Mouse (Mus musculus) midbrain, embryonic 12.5 days (tissue): ENCODE data around the gene Anks1. TPM values are rescaled to one million over a fixed set of nuclear protein-coding genes. Genes with fewer than 3 reads are reported as not detected.

Experiments
- ATAC-seq: fragments of 200-750 bp; cut with Nextera tagmentation; 2 replicates; pipeline ENCODE4 v1.8.0; 2017; ENCODE audit warnings: low read depth, moderate TSS enrichment, moderate library complexity; ENCODE audit not compliant: low FRiP score
- H3K27ac ChIP-seq: fragments of 300-500 bp; sonication (generic); replicated peaks from 2 replicates; pipeline ENCODE4 v1.5.1; 2016; ENCODE audit warnings: mild to moderate bottlenecking
- H3K27me3 ChIP-seq: fragments of 300-500 bp; sonication (generic); 2 replicates; pipeline ENCODE4 v1.6.1; 2016; ENCODE audit warnings: mild to moderate bottlenecking
- H3K36me3 ChIP-seq: fragments of 300-500 bp; sonication (generic); 2 replicates; pipeline ENCODE4 v1.6.1; 2016
- H3K4me1 ChIP-seq: fragments of 300-500 bp; sonication (generic); 2 replicates; pipeline ENCODE4 v1.6.1; 2016
- H3K4me2 ChIP-seq: fragments of 300-500 bp; sonication (generic); replicated peaks from 2 replicates; pipeline ENCODE4 v1.6.1; 2016; ENCODE audit warnings: mild to moderate bottlenecking, moderate library complexity
- H3K4me3 ChIP-seq: fragments of 300-500 bp; sonication (generic); 2 replicates; pipeline ENCODE4 v1.5.1; 2016; ENCODE audit warnings: mild to moderate bottlenecking
- H3K9ac ChIP-seq: fragments of 300-500 bp; sonication (generic); replicated peaks from 2 replicates; pipeline ENCODE4 v1.6.1; 2016; ENCODE audit warnings: mild to moderate bottlenecking, moderate library complexity
- H3K9me3 ChIP-seq: fragments of 300-500 bp; sonication (generic); 2 replicates; pipeline ENCODE4 v1.6.1; 2016; ENCODE audit warnings: mild to moderate bottlenecking
- WGBS: fragments of 180-500 bp; shearing (Covaris S2); methylation state at CpG from one replicate; pipeline ENCODE4 v1.1.7; 2016; 5-methylcytosine and 5-hydroxymethylcytosine counted together
- polyA plus RNA-seq: library from polyadenylated mRNA; unstranded; fragments of >200 nt; fragmentation: Nextera tagmentation; extraction: Ambion mirVana; gene quantifications from 2 replicates; pipeline ENCODE4 v1.2.1, GENCODE M21; 2016

Gene Anks1
- polyA plus RNA-seq, 1 experiment from 2014 or later, result 60.7 TPM

GRCm38 (mm10) chr17:27934136-27934910, 25.2 kb downstream of the Anks1 start:
- no peak for ATAC-seq
- WGBS, result 91% methylated on average over 10 of the region's 10 CpGs
- Histone ChIP-seq H3K4me1 (no peaks in the 10 kb centered on the region; the same call in 1 of the 2 replicates), H3K27me3 (no peaks in the 10 kb centered on the region), H3K9ac (no peak overlapping the region), H3K4me3 (no peak overlapping the region), H3K27ac (no peak overlapping the region), H3K36me3 (no peaks in the 10 kb centered on the region), H3K4me2 (no peak overlapping the region), H3K9me3 (no peaks in the 10 kb centered on the region)

- Histone ChIP-seq H3K27me3 (no peaks in the 10 kb centered on the region), H3K9ac (no peak overlapping the region), H3K36me3 (no peaks in the 10 kb centered on the region), H3K9me3 (no peaks in the 10 kb centered on the region), H3K4me3 (no peak overlapping the region), H3K4me1 (no peaks in the 10 kb centered on the region; the same call in 1 of the 2 replicates), H3K4me2 (no peak overlapping the region), H3K27ac (no peak overlapping the region)
- WGBS, result 95% methylated on average over 3 of the region's 3 CpGs
- ATAC-seq, result no peak
These were observed 26.0 kb downstream of the Anks1 start for GRCm38 (mm10) chr17:27935091-27935490.

GRCm38 (mm10) chr17:27937054-27937615, 28.0 kb downstream of the Anks1 start:
- H3K9ac ChIP-seq, result no peak overlapping the region
- no peaks in the 10 kb centered on the region for H3K36me3 ChIP-seq
- no peaks in the 10 kb centered on the region for H3K27me3 ChIP-seq
- 93% methylated on average over 4 of the region's 4 CpGs for WGBS
- H3K4me3 ChIP-seq, result no peak overlapping the region
- ATAC-seq, result no peak
- H3K4me2 ChIP-seq, result no peak overlapping the region
- H3K4me1 ChIP-seq, result peaks cover 7% of the 10 kb centered on the region
- no peaks in the 10 kb centered on the region for H3K9me3 ChIP-seq
- no peak overlapping the region for H3K27ac ChIP-seq

- Histone ChIP-seq H3K27ac (no peak overlapping the region), H3K9me3 (no peaks in the 10 kb centered on the region), H3K4me3 (no peak overlapping the region), H3K4me1 (peaks cover 7% of the 10 kb centered on the region), H3K4me2 (no peak overlapping the region), H3K36me3 (no peaks in the 10 kb centered on the region), H3K9ac (no peak overlapping the region), H3K27me3 (no peaks in the 10 kb centered on the region)
- WGBS, result 89% methylated on average over 12 of the region's 12 CpGs
- no peak for ATAC-seq
These were observed 29.1 kb downstream of the Anks1 start for GRCm38 (mm10) chr17:27938121-27938754.

- ATAC-seq, result no peak
- Histone ChIP-seq H3K36me3 (no peaks in the 10 kb centered on the region), H3K4me1 (peaks cover 7% of the 10 kb centered on the region), H3K4me2 (no peak overlapping the region), H3K27me3 (no peaks in the 10 kb centered on the region), H3K27ac (no peak overlapping the region), H3K4me3 (no peak overlapping the region), H3K9me3 (no peaks in the 10 kb centered on the region), H3K9ac (0 out of 2 replicates have a peak overlapping the region, but pooled peaks have one; percentile 15)
- WGBS, result 90% methylated on average over 5 of the region's 5 CpGs
These were observed 29.9 kb downstream of the Anks1 start for GRCm38 (mm10) chr17:27939028-27939427.

GRCm38 (mm10) chr17:27940352-27940751, 31.2 kb downstream of the Anks1 start:
- ATAC-seq, result no peak
- Histone ChIP-seq H3K9me3 (no peaks in the 10 kb centered on the region), H3K9ac (0 out of 2 replicates have a peak overlapping the region, but pooled peaks have one; percentile 15), H3K36me3 (no peaks in the 10 kb centered on the region), H3K27me3 (no peaks in the 10 kb centered on the region), H3K4me1 (peaks cover 11% of the 10 kb centered on the region), H3K4me3 (no peak overlapping the region), H3K27ac (no peak overlapping the region), H3K4me2 (no peak overlapping the region)
- 80% methylated on average over 4 of the region's 4 CpGs for WGBS

DNA sequence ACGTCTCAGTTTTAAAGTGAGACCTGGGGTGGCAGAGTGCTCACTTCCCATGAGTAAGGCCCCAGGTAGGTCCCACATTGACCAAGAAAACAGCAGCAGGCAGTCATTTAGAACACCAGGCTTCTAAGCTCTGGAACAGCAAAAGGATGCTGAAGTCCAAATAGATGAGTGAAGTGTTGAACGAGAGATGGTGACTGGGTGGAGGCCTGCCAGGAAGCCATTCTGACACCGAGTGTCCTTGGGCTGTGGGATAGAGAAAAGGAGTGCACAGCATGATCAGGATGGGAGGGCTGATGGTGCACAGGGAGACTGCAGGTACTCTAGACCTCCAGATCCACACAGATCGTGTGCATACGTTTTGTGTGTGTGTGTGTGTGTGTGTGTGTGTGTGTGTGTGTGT, 32.1 kb downstream of the Anks1 start:
- H3K27ac ChIP-seq, result no peak overlapping the region
- H3K4me2 ChIP-seq, result no peak overlapping the region
- H3K9ac ChIP-seq, result no peak overlapping the region
- H3K4me3 ChIP-seq, result no peak overlapping the region
- peaks cover 19% of the 10 kb centered on the region for H3K4me1 ChIP-seq
- H3K9me3 ChIP-seq, result no peaks in the 10 kb centered on the region
- H3K27me3 ChIP-seq, result no peaks in the 10 kb centered on the region
- H3K36me3 ChIP-seq, result no peaks in the 10 kb centered on the region
- WGBS, result 82% methylated on average over 5 of the region's 5 CpGs
- no peak for ATAC-seq

DNA sequence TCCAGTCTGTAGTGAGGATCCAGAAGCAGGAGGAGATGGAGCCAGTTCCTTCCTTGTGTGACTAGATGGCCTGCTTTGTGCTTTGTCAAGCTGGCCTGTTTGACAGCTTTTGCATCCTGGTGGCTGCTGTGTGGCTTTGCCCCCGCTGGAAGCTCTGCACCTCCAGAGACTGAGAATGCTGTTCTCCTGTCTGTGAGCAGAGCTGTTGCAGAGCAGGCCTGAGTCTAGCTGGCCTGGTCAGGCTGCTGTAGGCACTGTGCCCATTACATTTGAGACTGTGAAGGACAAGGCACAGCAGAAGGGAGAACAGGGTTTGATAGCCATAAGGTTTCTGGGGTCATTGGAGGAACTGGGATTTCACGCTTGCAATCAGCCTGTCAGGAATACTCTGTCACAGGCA, 32.6 kb downstream of the Anks1 start:
- Histone ChIP-seq H3K4me1 (peaks cover 21% of the 10 kb centered on the region), H3K36me3 (no peaks in the 10 kb centered on the region), H3K27ac (0 out of 2 replicates have a peak overlapping the region, but pooled peaks have one; percentile 1), H3K9ac (0 out of 2 replicates have a peak overlapping the region, but pooled peaks have one; percentile 4), H3K27me3 (no peaks in the 10 kb centered on the region), H3K4me2 (no peak overlapping the region), H3K9me3 (no peaks in the 10 kb centered on the region), H3K4me3 (no peak overlapping the region)
- ATAC-seq, result no peak
- WGBS, result 66% methylated on average over 2 of the region's 2 CpGs

- H3K4me2 ChIP-seq, result no peak overlapping the region
- no peaks in the 10 kb centered on the region for H3K27me3 ChIP-seq
- 0 out of 2 replicates have a peak overlapping the region, but pooled peaks have one; percentile 1 for H3K27ac ChIP-seq
- H3K9me3 ChIP-seq, result no peaks in the 10 kb centered on the region
- no peaks in the 10 kb centered on the region for H3K36me3 ChIP-seq
- ATAC-seq, result no peak
- WGBS, result 93% methylated on average over 4 of the region's 4 CpGs
- no peak overlapping the region for H3K4me3 ChIP-seq
- H3K4me1 ChIP-seq, result peaks cover 21% of the 10 kb centered on the region
- H3K9ac ChIP-seq, result 0 out of 2 replicates have a peak overlapping the region, but pooled peaks have one; percentile 4
These were observed 33.0 kb downstream of the Anks1 start for GRCm38 (mm10) chr17:27942131-27942530.

GRCm38 (mm10) chr17:27945546-27946216, 36.6 kb downstream of the Anks1 start:
- Histone ChIP-seq H3K4me2 (no peak overlapping the region), H3K9me3 (no peaks in the 10 kb centered on the region), H3K36me3 (no peaks in the 10 kb centered on the region), H3K27me3 (no peaks in the 10 kb centered on the region), H3K9ac (no peak overlapping the region), H3K4me3 (no peak overlapping the region), H3K4me1 (peaks cover 15% of the 10 kb centered on the region; the same call in 1 of the 2 replicates), H3K27ac (peak overlapping the region; percentile 40)
- no peak for ATAC-seq
- 65% methylated on average over 6 of the region's 6 CpGs for WGBS

DNA sequence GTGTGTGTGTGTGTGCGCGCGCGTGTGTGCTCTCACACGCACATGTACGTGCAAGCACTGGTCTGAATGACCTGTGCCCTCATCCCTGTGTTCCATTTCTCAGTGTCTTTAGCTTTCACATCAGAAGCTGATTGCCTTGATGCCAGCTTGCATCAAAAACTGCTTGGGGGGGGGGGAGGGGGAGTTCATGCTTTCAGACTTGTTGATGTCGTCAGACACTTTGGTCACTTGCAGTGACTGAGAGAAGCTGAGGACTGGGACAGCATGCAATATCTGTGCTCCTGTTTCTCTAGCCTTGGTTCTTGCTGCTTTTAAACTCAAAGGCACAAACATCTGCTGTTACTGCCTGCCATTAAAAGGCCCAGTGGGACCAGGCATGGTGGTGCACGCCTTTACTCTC, 37.3 kb downstream of the Anks1 start:
- H3K36me3 ChIP-seq, result no peaks in the 10 kb centered on the region
- no peak overlapping the region for H3K4me2 ChIP-seq
- ATAC-seq, result no peak
- no peaks in the 10 kb centered on the region for H3K27me3 ChIP-seq
- H3K4me1 ChIP-seq, result peaks cover 14% of the 10 kb centered on the region; the same call in 1 of the 2 replicates
- H3K4me3 ChIP-seq, result no peak overlapping the region
- no peak overlapping the region; the same call in 1 of the 2 replicates for H3K27ac ChIP-seq
- WGBS, result 89% methylated on average over 8 of the region's 8 CpGs
- H3K9ac ChIP-seq, result no peak overlapping the region
- no peaks in the 10 kb centered on the region for H3K9me3 ChIP-seq
